Mouse (Mus musculus): Measurements from ENCODE around the gene Dnaja1.

Dnaja1 gene

GRCm38 (mm10) chr4:40720910-40721309 is 1.0 kb upstream of the Dnaja1 start:
- TF ChIP-seq GATA4 (IDR thresholded peaks at IDR 0.05; ENCODE audit: insufficient replicate concordance, low read length) = no peak

- peak; percentile 31; the same call in 1 of the 2 replicates for TF ChIP-seq GATA4 (IDR thresholded peaks at IDR 0.05; ENCODE audit: insufficient replicate concordance, low read length)
Observed at GRCm38 (mm10) chr4:40722687-40723460, 924 bp downstream of the Dnaja1 start.

- no peak for TF ChIP-seq GATA4 (IDR thresholded peaks at IDR 0.05; ENCODE audit: insufficient replicate concordance, low read length)
Observed at GRCm38 (mm10) chr4:40725141-40725540, 3.2 kb downstream of the Dnaja1 start.

GRCm38 (mm10) chr4:40725554-40725953 is 3.6 kb downstream of the Dnaja1 start:
- peak; percentile 74 for TF ChIP-seq GATA4 (IDR thresholded peaks at IDR 0.05; ENCODE audit: insufficient replicate concordance, low read length)

GRCm38 (mm10) chr4:40727247-40727646 is 5.3 kb downstream of the Dnaja1 start:
- no peak for TF ChIP-seq GATA4 (IDR thresholded peaks at IDR 0.05; ENCODE audit: insufficient replicate concordance, low read length)

GRCm38 (mm10) chr4:40731262-40731661 is 9.3 kb downstream of the Dnaja1 start:
- no peak for TF ChIP-seq GATA4 (IDR thresholded peaks at IDR 0.05; ENCODE audit: insufficient replicate concordance, low read length)

- TF ChIP-seq GATA4 (IDR thresholded peaks at IDR 0.05; ENCODE audit: insufficient replicate concordance, low read length) = no peak
Observed at GRCm38 (mm10) chr4:40735351-40735750, 13.4 kb downstream of the Dnaja1 start.

- no peak for TF ChIP-seq GATA4 (IDR thresholded peaks at IDR 0.05; ENCODE audit: insufficient replicate concordance, low read length)
Observed at GRCm38 (mm10) chr4:40757157-40757779, 35.3 kb downstream of the Dnaja1 start.

- peak; percentile 57; the same call in 1 of the 2 replicates for TF ChIP-seq GATA4 (IDR thresholded peaks at IDR 0.05; ENCODE audit: insufficient replicate concordance, low read length)
Observed at GRCm38 (mm10) chr4:40757780-40758420, 36.0 kb downstream of the Dnaja1 start, which contains the start of gene Smu1. TSS of gene Smu1 (minus strand) at chr4:40757923.

GRCm38 (mm10) chr4:40759876-40760275 is 37.9 kb downstream of the Dnaja1 start:
- TF ChIP-seq GATA4 (IDR thresholded peaks at IDR 0.05; ENCODE audit: insufficient replicate concordance, low read length) = no peak

GRCm38 (mm10) chr4:40774279-40775259 is 52.6 kb downstream of the Dnaja1 start:
- TF ChIP-seq GATA4 (IDR thresholded peaks at IDR 0.05; ENCODE audit: insufficient replicate concordance, low read length) = no peak

GRCm38 (mm10) chr4:40776416-40776815 is 54.5 kb downstream of the Dnaja1 start:
- TF ChIP-seq GATA4 (IDR thresholded peaks at IDR 0.05; ENCODE audit: insufficient replicate concordance, low read length) = no peak

- no peak for TF ChIP-seq GATA4 (IDR thresholded peaks at IDR 0.05; ENCODE audit: insufficient replicate concordance, low read length)
Observed at GRCm38 (mm10) chr4:40777116-40777515, 55.2 kb downstream of the Dnaja1 start.

- TF ChIP-seq GATA4 (IDR thresholded peaks at IDR 0.05; ENCODE audit: insufficient replicate concordance, low read length) = no peak
Observed at GRCm38 (mm10) chr4:40778656-40779055, 56.7 kb downstream of the Dnaja1 start.

- peak; percentile 53; the same call in 1 of the 2 replicates for TF ChIP-seq GATA4 (IDR thresholded peaks at IDR 0.05; ENCODE audit: insufficient replicate concordance, low read length)
Observed at GRCm38 (mm10) chr4:40781143-40781542, 59.2 kb downstream of the Dnaja1 start.

Data from liver, adult (tissue).